Mouse (Mus musculus): ENCODE measurements around the gene Prkar1a.

GRCm38 (mm10) chr11:109717448-109717847 is 68.2 kb downstream of the Prkar1a start:
- no peak for TF ChIP-seq POLR2A (IDR thresholded peaks at IDR 0.05; ENCODE audit: low read depth, low read length)
- no peak for TF ChIP-seq CTCF (IDR thresholded peaks at IDR 0.05; ENCODE audit: borderline replicate concordance, insufficient read depth, low read length)
